Comparison of ENCODE assay signal across 25 mouse cellular contexts in genomic region chr5:129977768-129978167, GRCm38 (mm10). TPM values are rescaled to one million over a fixed set of nuclear protein-coding genes. Genes with fewer than 3 reads are reported as not detected.
A peak's percentile ranks its signal among the peaks of the same experiment; 100 is the strongest.
DNase-seq lines count a peak whose midpoint lies in the region; ATAC-seq and TF ChIP-seq lines count a peak whose summit lies in the region.
"Had no signal": no experiment of that assay in that cellular context is flagged by ENCODE, and none has a peak within 500 bp of the region (broad histone marks: within the 10 kb centered on the region; RNA-seq: fewer than 3 reads in every experiment).

No protein-coding gene starts in this region.

- no peaks in the 10 kb centered on the region for H3K27me3 ChIP-seq in G1E (ENCODE audit: insufficient read depth, low read length)
- no peaks in the 10 kb centered on the region for H3K27me3 ChIP-seq in liver, embryonic 15.5 days
- H3K27me3 ChIP-seq in stomach, postnatal 0 days (ENCODE audit: control insufficient read depth, insufficient read depth, low read length): no peaks in the 10 kb centered on the region
- H3K27me3 ChIP-seq: heart, embryonic 12.5 days; limb, embryonic 12.5 days; neural tube, embryonic 12.5 days had no signal

- TF ChIP-seq CTCF in G1E (IDR thresholded peaks at IDR 0.05; ENCODE audit: low read depth, low read length): no peak
- TF ChIP-seq CTCF in stomach, postnatal 0 days (IDR thresholded peaks at IDR 0.05; ENCODE audit: low read depth): no peak

- H3K36me3 ChIP-seq in G1E (replicated peaks): peaks cover 60% of the 10 kb centered on the region
- peaks cover 29% of the 10 kb centered on the region for H3K36me3 ChIP-seq in liver, embryonic 15.5 days (replicated peaks)
- no peaks in the 10 kb centered on the region for H3K36me3 ChIP-seq in stomach, postnatal 0 days (ENCODE audit: control insufficient read depth, insufficient read depth, low read length)
- H3K36me3 ChIP-seq: neural tube, embryonic 12.5 days had no signal

- peaks cover 85% of the 10 kb centered on the region for H3K4me1 ChIP-seq in G1E (ENCODE audit: insufficient read depth, low read depth, low read length)
- peaks cover 85% of the 10 kb centered on the region for H3K4me1 ChIP-seq in liver, embryonic 15.5 days (replicated peaks)
- H3K4me1 ChIP-seq in stomach, postnatal 0 days (replicated peaks; ENCODE audit: control insufficient read depth, insufficient read depth): no peaks in the 10 kb centered on the region
- H3K4me1 ChIP-seq: limb, embryonic 12.5 days; neural tube, embryonic 12.5 days had no signal

- H3K27ac ChIP-seq in liver, embryonic 15.5 days (replicated peaks): peak overlapping the region; percentile 91
- no peak overlapping the region for H3K27ac ChIP-seq in stomach, postnatal 0 days (replicated peaks)
- H3K27ac ChIP-seq: heart, adult 2 months; hindbrain, embryonic 14.5 days; kidney, postnatal 0 days; limb, embryonic 12.5 days; neural tube, embryonic 12.5 days had no signal

- H3K4me3 ChIP-seq in G1E (ENCODE audit: low read depth, low read length): peak overlapping the region; percentile 24; the same call in 1 of the 2 replicates
- peak overlapping the region; percentile 13; the same call in 1 of the 2 replicates for H3K4me3 ChIP-seq in liver, embryonic 15.5 days (replicated peaks)
- H3K4me3 ChIP-seq in stomach, postnatal 0 days (ENCODE audit: low read depth, low read length): no peak overlapping the region
- H3K4me3 ChIP-seq: heart, adult 2 months; heart, embryonic 12.5 days; limb, embryonic 12.5 days; myocyte; neural tube, embryonic 12.5 days had no signal

- DNase-seq in G1E (ENCODE audit: low spot score) (no peak), liver (peak; percentile 65)
- peak; percentile 53 for DNase-seq in c-Kit-positive CD71-positive TER-119-positive erythroid progenitor cells, embryonic 14.5 days (ENCODE audit: low spot score)
- no peak for DNase-seq in kidney, postnatal 14 days
- no peak for DNase-seq in stomach, postnatal 0 days (ENCODE audit: low spot score)
- no peak for DNase-seq in right cerebral cortex, postnatal 14 days
- DNase-seq: adrenal gland, postnatal 25 days; cerebellum, adult 2 months; cerebellum, postnatal 25 days; forebrain, postnatal 0 days; heart, adult 2 months; kidney, adult 2 months; lung, adult 18-20 months; lung, postnatal 10 days; right cerebral cortex, adult 18-20 months; right cerebral cortex, postnatal 4 days had no signal

- ATAC-seq in G1E (ENCODE audit: extremely low read depth, insufficient number of reproducible peaks, low FRiP score, poor library complexity, severe bottlenecking): no peak
- ATAC-seq in liver, embryonic 15.5 days (ENCODE audit: insufficient read depth): peak; percentile 48
- no peak for ATAC-seq in stomach, postnatal 0 days (ENCODE audit: low FRiP score, low TSS enrichment)
- ATAC-seq: CD4-positive, CD25-positive, alpha-beta regulatory T cell, adult 4 months; forebrain, postnatal 0 days had no signal

- peak overlapping the region; percentile 48 for H3K4me2 ChIP-seq in liver, embryonic 15.5 days
- no peak overlapping the region for H3K4me2 ChIP-seq in stomach, postnatal 0 days (replicated peaks; ENCODE audit: low read depth)
- H3K4me2 ChIP-seq: heart, embryonic 12.5 days; hindbrain, embryonic 14.5 days; limb, embryonic 12.5 days; midbrain, embryonic 11.5 days; neural tube, embryonic 12.5 days had no signal

- TF ChIP-seq EP300 in stomach, postnatal 0 days (optimal IDR thresholded peaks at IDR 0.05): no peak

- no peaks in the 10 kb centered on the region for H3K9me3 ChIP-seq in G1E (replicated peaks)
- no peaks in the 10 kb centered on the region for H3K9me3 ChIP-seq in liver, embryonic 15.5 days (replicated peaks)
- H3K9me3 ChIP-seq in stomach, postnatal 0 days (ENCODE audit: control insufficient read depth, low read length): no peaks in the 10 kb centered on the region
- H3K9me3 ChIP-seq: heart, embryonic 12.5 days; limb, embryonic 12.5 days; neural tube, embryonic 12.5 days had no signal

- WGBS in liver, embryonic 15.5 days (ENCODE audit: insufficient replicate concordance): 47% methylated on average over 4 of the region's 4 CpGs
- 76% methylated on average over 4 of the region's 4 CpGs for WGBS in stomach, postnatal 0 days

- peak overlapping the region; percentile 32; the same call in 1 of the 2 replicates for H3K9ac ChIP-seq in liver, embryonic 15.5 days
- no peak overlapping the region for H3K9ac ChIP-seq in stomach, postnatal 0 days (ENCODE audit: low read length)
- H3K9ac ChIP-seq: forebrain, postnatal 0 days; heart, embryonic 12.5 days; hindbrain, embryonic 14.5 days; limb, embryonic 12.5 days; neural tube, embryonic 12.5 days had no signal

RNA-seq across cellular contexts. Expression of gene Gusb, which starts 25.1 kb away (rescaled TPM):
- total RNA-seq in G1E (2014; fragmentation: Nextera tagmentation) (53.6 and 54.1 TPM in 2 replicates), G1E (2017) (68.0 and 74.6 TPM in 2 replicates)
- 19.5 and 21.9 TPM in 2 replicates for polyA plus RNA-seq in G1E (2012)
- 32.5 and 34.1 TPM in 2 replicates for polyA plus RNA-seq in liver, embryonic 15.5 days (2015; fragmentation: Nextera tagmentation; extraction: Ambion mirVana)
- 32.0 and 33.9 TPM in 2 replicates for polyA plus RNA-seq in stomach, postnatal 0 days (2015; fragmentation: Nextera tagmentation; extraction: Ambion mirVana)

RNA-seq across cellular contexts. Expression of gene Vkorc1l1, which starts 36.0 kb away (rescaled TPM):
- total RNA-seq in G1E (2014; fragmentation: Nextera tagmentation): 122 and 152 TPM in 2 replicates
- total RNA-seq in G1E (2017): 76.7 and 90.2 TPM in 2 replicates
- 21.6 and 24.1 TPM in 2 replicates for polyA plus RNA-seq in G1E (2012)
- polyA plus RNA-seq in liver, embryonic 15.5 days (2015; fragmentation: Nextera tagmentation; extraction: Ambion mirVana): 18.4 and 21.7 TPM in 2 replicates
- polyA plus RNA-seq in stomach, postnatal 0 days (2015; fragmentation: Nextera tagmentation; extraction: Ambion mirVana): 24.1 TPM in 2 replicates

RNA-seq across cellular contexts. Expression of gene Asl, which starts 51.3 kb away (rescaled TPM):
- total RNA-seq in G1E (2014; fragmentation: Nextera tagmentation): 32.8 and 48.6 TPM in 2 replicates
- total RNA-seq in G1E (2017): 29.4 and 34.2 TPM in 2 replicates
- polyA plus RNA-seq in G1E (2012): 22.6 and 23.9 TPM in 2 replicates
- polyA plus RNA-seq in liver, embryonic 15.5 days (2015; fragmentation: Nextera tagmentation; extraction: Ambion mirVana): 53.1 and 57.8 TPM in 2 replicates
- 27.3 and 36.1 TPM in 2 replicates for polyA plus RNA-seq in stomach, postnatal 0 days (2015; fragmentation: Nextera tagmentation; extraction: Ambion mirVana)

RNA-seq across cellular contexts. Expression of gene Crcp, which starts 51.3 kb away (rescaled TPM):
- 86.2 and 94.0 TPM in 2 replicates for total RNA-seq in G1E (2014; fragmentation: Nextera tagmentation)
- 45.0 and 46.7 TPM in 2 replicates for total RNA-seq in G1E (2017)
- polyA plus RNA-seq in G1E (2012): 10.2 and 12.4 TPM in 2 replicates
- 23.1 and 24.0 TPM in 2 replicates for polyA plus RNA-seq in liver, embryonic 15.5 days (2015; fragmentation: Nextera tagmentation; extraction: Ambion mirVana)
- 26.0 and 26.4 TPM in 2 replicates for polyA plus RNA-seq in stomach, postnatal 0 days (2015; fragmentation: Nextera tagmentation; extraction: Ambion mirVana)

Comparison
In these comparisons a context has a peak if more than half of its experiments do, and no peak if none do; other contexts are left out.
1. DNase-seq: peak in c-Kit-positive CD71-positive TER-119-positive erythroid progenitor cells, embryonic 14.5 days (single experiment) and liver (single experiment); none in G1E (single experiment), kidney, postnatal 14 days (single experiment), stomach, postnatal 0 days (single experiment) and right cerebral cortex, postnatal 14 days (single experiment).